Comparison of ENCODE assay signal across 9 mouse cellular contexts in genomic region chr19:6321786-6322621, GRCm38 (mm10). TPM values are rescaled to one million over a fixed set of nuclear protein-coding genes. Genes with fewer than 3 reads are reported as not detected.
A peak's percentile ranks its signal among the peaks of the same experiment; 100 is the strongest.
DNase-seq lines count a peak whose midpoint lies in the region; ATAC-seq and TF ChIP-seq lines count a peak whose summit lies in the region.
"Had no signal": no experiment of that assay in that cellular context is flagged by ENCODE, and none has a peak within 500 bp of the region (broad histone marks: within the 10 kb centered on the region; RNA-seq: fewer than 3 reads in every experiment).

No protein-coding gene starts in this region.

- H3K9me3 ChIP-seq in limb, embryonic 12.5 days, result no peaks in the 10 kb centered on the region
- H3K9me3 ChIP-seq in limb, embryonic 10.5 days (replicated peaks), result no peaks in the 10 kb centered on the region
- H3K9me3 ChIP-seq in heart, embryonic 14.5 days (ENCODE audit: control insufficient read depth, low read length), result no peaks in the 10 kb centered on the region

- TF ChIP-seq CTCF in olfactory bulb, adult 2 months (IDR thresholded peaks at IDR 0.05; ENCODE audit: insufficient read depth, low read depth, low read length), result no peak

- peaks cover 69% of the 10 kb centered on the region for H3K36me3 ChIP-seq in limb, embryonic 12.5 days
- H3K36me3 ChIP-seq in limb, embryonic 10.5 days, result peaks cover 36% of the 10 kb centered on the region
- H3K36me3 ChIP-seq in heart, embryonic 14.5 days (ENCODE audit: control insufficient read depth, insufficient read depth, low read length), result peaks cover 43% of the 10 kb centered on the region

- DNase-seq in adrenal gland, adult 2 months, result peak; percentile 80
- no peak for DNase-seq in adrenal gland, adult 18-20 months (ENCODE audit: low spot score in 2 of 2)
- DNase-seq in limb, embryonic 10.5 days (ENCODE audit: low spot score), result no peak
- no peak for DNase-seq in embryo, embryonic 9.5 days (ENCODE audit: extremely low spot score)
- DNase-seq in gastrocnemius, postnatal 10 days, result no peak
- DNase-seq: thymus, postnatal 36 days had no signal

- H3K9ac ChIP-seq in limb, embryonic 12.5 days (replicated peaks), result 0 out of 2 replicates have a peak overlapping the region, but pooled peaks have one; percentile 8
- H3K9ac ChIP-seq in heart, embryonic 14.5 days (ENCODE audit: low read length), result 0 out of 2 replicates have a peak overlapping the region, but pooled peaks have one; percentile 38

- H3K4me3 ChIP-seq in limb, embryonic 12.5 days (replicated peaks), result no peak overlapping the region
- no peak overlapping the region for H3K4me3 ChIP-seq in limb, embryonic 10.5 days
- no peak overlapping the region for H3K4me3 ChIP-seq in heart, embryonic 14.5 days (ENCODE audit: control insufficient read depth in 1 of 2, insufficient read depth in 1 of 2, low read depth in 1 of 2, low read length in 2 of 2)
- 0 out of 2 replicates have a peak overlapping the region, but pooled peaks have one; percentile 10 for H3K4me3 ChIP-seq in olfactory bulb, adult 2 months (ENCODE audit: insufficient read depth, low read depth, low read length)

- H3K27me3 ChIP-seq in limb, embryonic 12.5 days, result no peaks in the 10 kb centered on the region
- H3K27me3 ChIP-seq in limb, embryonic 10.5 days (ENCODE audit: low read depth, poor library complexity, severe bottlenecking), result no peaks in the 10 kb centered on the region
- H3K27me3 ChIP-seq in heart, embryonic 14.5 days (ENCODE audit: control insufficient read depth, insufficient read depth, low read length), result no peaks in the 10 kb centered on the region

- H3K27ac ChIP-seq in limb, embryonic 12.5 days, result no peak overlapping the region
- H3K27ac ChIP-seq in limb, embryonic 10.5 days, result no peak overlapping the region
- peak overlapping the region in 1 of 2 experiments; percentile 41; a peak in 1 of 4 replicates for H3K27ac ChIP-seq in heart, embryonic 14.5 days (replicated peaks in 1 of 2; ENCODE audit: control insufficient read depth in 1 of 2, insufficient read depth in 1 of 2, low read depth in 2 of 2, low read length in 2 of 2)
- no peak overlapping the region for H3K27ac ChIP-seq in olfactory bulb, adult 2 months (ENCODE audit: insufficient read depth, low read depth, low read length)

- no peaks in the 10 kb centered on the region for H3K4me1 ChIP-seq in limb, embryonic 12.5 days (replicated peaks)
- no peaks in the 10 kb centered on the region for H3K4me1 ChIP-seq in limb, embryonic 10.5 days
- peaks cover 10 to 14% of the 10 kb centered on the region in 2 experiments for H3K4me1 ChIP-seq in heart, embryonic 14.5 days (ENCODE audit: control insufficient read depth in 2 of 2, insufficient read depth in 2 of 2, low read length in 2 of 2)
- peaks cover 9% of the 10 kb centered on the region for H3K4me1 ChIP-seq in olfactory bulb, adult 2 months (ENCODE audit: control insufficient read depth, insufficient read depth, low read length)

- ATAC-seq in limb, embryonic 12.5 days (ENCODE audit: insufficient number of reproducible peaks, insufficient read depth, low FRiP score, low TSS enrichment, low read depth), result no peak
- ATAC-seq in heart, embryonic 14.5 days (ENCODE audit: insufficient number of reproducible peaks, insufficient read depth, low FRiP score, low read depth), result no peak

- H3K4me2 ChIP-seq in limb, embryonic 12.5 days, result no peak overlapping the region
- H3K4me2 ChIP-seq in heart, embryonic 14.5 days (ENCODE audit: low read length), result no peak overlapping the region

- TF ChIP-seq POLR2A in olfactory bulb, adult 2 months (IDR thresholded peaks at IDR 0.05; ENCODE audit: insufficient read depth, low read depth, low read length), result no peak

- WGBS in limb, embryonic 12.5 days, result 79% methylated on average over 33 of the region's 33 CpGs
- 82% methylated on average over 33 of the region's 33 CpGs for WGBS in limb, embryonic 10.5 days
- 70% methylated on average over 33 of the region's 33 CpGs for WGBS in heart, embryonic 14.5 days
- 76% methylated on average over 33 of the region's 33 CpGs for WGBS in olfactory bulb, adult 2 months

RNA-seq across cellular contexts. Expression of gene Men1, which starts 12.8 kb away (rescaled TPM):
- total RNA-seq in adrenal gland, adult 2 months (2021), result 10 to 100 TPM; 54.6 to 54.8 TPM
- polyA plus RNA-seq in adrenal gland, adult 2 months (2012; rRNA removed), result 71.1 and 71.2 TPM in 2 replicates
- total RNA-seq in adrenal gland, adult 18-20 months (2021), result 10 to 100 TPM; 48.2 to 54.2 TPM
- polyA plus RNA-seq in limb, embryonic 12.5 days (2016; fragmentation: Nextera tagmentation; extraction: Ambion mirVana), result 103 and 107 TPM in 2 replicates
- polyA plus RNA-seq in limb, embryonic 10.5 days (2016; fragmentation: Nextera tagmentation; extraction: Ambion mirVana), result 118 and 120 TPM in 2 replicates
- 23.3 and 24.1 TPM in 2 replicates for polyA plus RNA-seq in heart, embryonic 14.5 days (2014; fragmentation: Nextera tagmentation; extraction: Ambion mirVana)
- polyA plus RNA-seq in olfactory bulb, adult 2 months (2012; ENCODE audit: insufficient read depth, insufficient read length, low replicate concordance, missing spikeins), result not detected in 2 replicates
- total RNA-seq in gastrocnemius, postnatal 10 days (2021), result 10 to 100 TPM; 11.3 to 12.9 TPM

RNA-seq across cellular contexts. Expression of gene Cdc42bpg, which starts 15.7 kb away (rescaled TPM):
- total RNA-seq in adrenal gland, adult 2 months (2021), result 10 to 100 TPM; 14.4 to 24.6 TPM
- polyA plus RNA-seq in adrenal gland, adult 2 months (2012; rRNA removed), result 23.7 and 26.6 TPM in 2 replicates
- 10 to 100 TPM; 15.1 to 19.3 TPM for total RNA-seq in adrenal gland, adult 18-20 months (2021)
- 0.69 and 0.96 TPM in 2 replicates for polyA plus RNA-seq in limb, embryonic 12.5 days (2016; fragmentation: Nextera tagmentation; extraction: Ambion mirVana)
- polyA plus RNA-seq in limb, embryonic 10.5 days (2016; fragmentation: Nextera tagmentation; extraction: Ambion mirVana), result 0.15 and 0.38 TPM in 2 replicates
- 0.43 and 0.78 TPM in 2 replicates for polyA plus RNA-seq in heart, embryonic 14.5 days (2014; fragmentation: Nextera tagmentation; extraction: Ambion mirVana)
- polyA plus RNA-seq in olfactory bulb, adult 2 months (2012; ENCODE audit: insufficient read depth, insufficient read length, low replicate concordance, missing spikeins), result not detected in 2 replicates
- 1 to 10 TPM; 4.2 to 4.5 TPM for total RNA-seq in gastrocnemius, postnatal 10 days (2021)

RNA-seq across cellular contexts. Expression of gene Map4k2, which starts 18.9 kb away (rescaled TPM):
- 10 to 100 TPM; 36.1 to 38.5 TPM for total RNA-seq in adrenal gland, adult 2 months (2021)
- polyA plus RNA-seq in adrenal gland, adult 2 months (2012; rRNA removed), result 150 and 161 TPM in 2 replicates
- total RNA-seq in adrenal gland, adult 18-20 months (2021), result 10 to 100 TPM; 31.1 to 40.1 TPM
- polyA plus RNA-seq in limb, embryonic 12.5 days (2016; fragmentation: Nextera tagmentation; extraction: Ambion mirVana), result 13.5 and 13.6 TPM in 2 replicates
- polyA plus RNA-seq in limb, embryonic 10.5 days (2016; fragmentation: Nextera tagmentation; extraction: Ambion mirVana), result 10.4 and 15.2 TPM in 2 replicates
- polyA plus RNA-seq in heart, embryonic 14.5 days (2014; fragmentation: Nextera tagmentation; extraction: Ambion mirVana), result 9.0 and 13.0 TPM in 2 replicates
- polyA plus RNA-seq in olfactory bulb, adult 2 months (2012; ENCODE audit: insufficient read depth, insufficient read length, low replicate concordance, missing spikeins), result 158 TPM in 1 of 2 replicates, not detected in the other
- total RNA-seq in gastrocnemius, postnatal 10 days (2021), result 10 to 100 TPM; 11.9 to 19.3 TPM

RNA-seq across cellular contexts. Expression of gene Sf1, which starts 41.5 kb away (rescaled TPM):
- 100 to 1,000 TPM; 141 to 286 TPM for total RNA-seq in adrenal gland, adult 2 months (2021)
- 346 and 350 TPM in 2 replicates for polyA plus RNA-seq in adrenal gland, adult 2 months (2012; rRNA removed)
- total RNA-seq in adrenal gland, adult 18-20 months (2021), result 100 to 1,000 TPM; 233 to 277 TPM
- 164 and 171 TPM in 2 replicates for polyA plus RNA-seq in limb, embryonic 12.5 days (2016; fragmentation: Nextera tagmentation; extraction: Ambion mirVana)
- 193 and 206 TPM in 2 replicates for polyA plus RNA-seq in limb, embryonic 10.5 days (2016; fragmentation: Nextera tagmentation; extraction: Ambion mirVana)
- polyA plus RNA-seq in heart, embryonic 14.5 days (2014; fragmentation: Nextera tagmentation; extraction: Ambion mirVana), result 86.9 and 93.1 TPM in 2 replicates
- polyA plus RNA-seq in olfactory bulb, adult 2 months (2012; ENCODE audit: insufficient read depth, insufficient read length, low replicate concordance, missing spikeins), result 340 TPM in 1 of 2 replicates, not detected in the other
- 100 to 1,000 TPM in 1 of 2 experiments, 10 to 100 TPM in 1; 88.6 to 123 TPM for total RNA-seq in gastrocnemius, postnatal 10 days (2021)

RNA-seq across cellular contexts. Expression of gene Ehd1, which starts 45.5 kb away (rescaled TPM):
- total RNA-seq in adrenal gland, adult 2 months (2021), result 100 to 1,000 TPM; 129 to 133 TPM
- polyA plus RNA-seq in adrenal gland, adult 2 months (2012; rRNA removed), result 470 and 474 TPM in 2 replicates
- total RNA-seq in adrenal gland, adult 18-20 months (2021), result 100 to 1,000 TPM; 112 to 157 TPM
- 71.5 and 71.6 TPM in 2 replicates for polyA plus RNA-seq in limb, embryonic 12.5 days (2016; fragmentation: Nextera tagmentation; extraction: Ambion mirVana)
- 72.5 and 74.9 TPM in 2 replicates for polyA plus RNA-seq in limb, embryonic 10.5 days (2016; fragmentation: Nextera tagmentation; extraction: Ambion mirVana)
- polyA plus RNA-seq in heart, embryonic 14.5 days (2014; fragmentation: Nextera tagmentation; extraction: Ambion mirVana), result 51.7 and 60.0 TPM in 2 replicates
- not detected in 2 replicates for polyA plus RNA-seq in olfactory bulb, adult 2 months (2012; ENCODE audit: insufficient read depth, insufficient read length, low replicate concordance, missing spikeins)
- 10 to 100 TPM; 54.0 to 64.8 TPM for total RNA-seq in gastrocnemius, postnatal 10 days (2021)
